Mouse (Mus musculus) left cerebral cortex, postnatal 25 days (tissue): ENCODE data around the gene Slc44a2. TPM values are rescaled to one million over a fixed set of nuclear protein-coding genes. Genes with fewer than 3 reads are reported as not detected.

ENCODE experiments used
- DNase-seq, 2 experiments: peaks; one replicate each; pipeline ENCODE4 v3.0.0; 2022; ENCODE audit warnings: low spot score in 2 of 2, mixed read lengths in 1 of 2
- intact Hi-C: fragments of 180-260 bp; cut with DNase I; formaldehyde crosslinking; loops from one replicate; pipeline ENCODE4 v1.15.1; 2025
- total RNA-seq, 2 experiments: library from RNA; stranded (reverse); gene quantifications; 2 replicates each; pipeline ENCODE4 v1.2.3; 2021

Slc44a2 gene
- 10 to 100 TPM; 43.9 to 51.4 TPM for total RNA-seq

DNA sequence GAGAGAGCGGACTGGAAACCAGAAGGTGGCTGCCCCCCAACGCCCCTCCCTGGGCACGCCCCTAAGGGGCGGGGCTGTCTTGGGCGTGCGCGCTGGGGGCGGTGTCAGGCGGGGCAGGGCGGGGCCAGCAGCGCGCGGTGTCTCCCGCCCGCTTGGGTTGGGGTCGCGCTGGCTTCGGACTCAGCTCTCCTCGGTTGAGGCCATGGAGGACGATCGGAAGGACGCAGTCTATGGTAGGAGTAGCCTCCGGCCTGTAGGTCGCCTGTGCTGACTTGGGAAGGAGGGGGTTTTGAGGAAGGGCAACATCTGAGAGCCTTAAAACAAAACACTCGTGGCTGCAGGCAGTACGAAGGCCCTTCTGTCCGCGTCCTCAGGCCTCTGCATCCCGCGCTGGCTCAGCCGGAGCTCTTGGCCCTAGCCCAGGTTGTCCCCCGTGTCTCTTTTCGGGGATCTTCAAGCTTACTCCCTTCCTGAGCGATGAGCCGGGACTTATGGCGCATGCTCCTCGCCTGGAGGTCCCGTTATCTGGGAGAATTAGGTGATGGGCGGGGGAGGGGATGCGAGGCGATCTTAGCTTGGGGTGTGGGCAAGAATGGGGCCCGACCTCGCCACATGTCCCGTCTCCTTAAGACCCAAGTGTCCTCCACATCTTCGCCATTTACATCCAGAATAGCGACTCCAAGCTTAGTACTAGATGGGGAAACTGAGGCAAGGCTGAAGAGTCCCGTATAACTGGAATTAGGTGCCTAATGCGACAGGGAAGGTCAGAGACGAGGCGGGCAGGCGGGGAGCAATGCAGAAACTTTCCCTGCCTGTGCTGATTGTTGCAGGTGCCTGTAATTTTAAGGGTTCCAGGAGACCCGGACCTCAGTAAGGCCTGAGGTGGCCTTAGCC is at the start of gene Slc44a2:
Slc44a2 (plus strand) TSS at position 80 of the 894 bp plus-strand sequence.
- intact Hi-C loops, result no loop called here
- peak; percentile 74 to 80 for DNase-seq

DNA sequence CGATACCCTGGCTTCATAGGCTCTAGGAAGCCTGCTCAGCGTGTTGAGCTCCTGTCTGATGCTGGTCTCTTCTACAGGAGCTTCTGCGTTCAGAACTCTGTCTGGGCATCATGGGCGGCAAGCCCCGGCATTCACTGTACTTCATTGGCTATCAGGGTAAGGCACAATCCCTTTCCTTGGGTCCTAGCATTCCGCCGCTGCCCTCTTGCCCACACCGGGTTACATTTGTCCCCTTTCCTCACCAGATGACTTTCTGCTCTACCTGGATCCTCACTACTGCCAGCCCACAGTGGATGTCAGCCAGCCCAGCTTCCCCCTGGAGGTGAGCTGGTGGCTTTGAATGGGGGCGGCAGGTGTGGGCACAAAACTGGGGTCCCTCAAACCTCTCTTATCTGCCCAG is 48.1 kb upstream of the Slc44a2 start:
- intact Hi-C loops, result no loop called here
- DNase-seq, result no peak

- no peak for DNase-seq
- intact Hi-C loops, result no loop called here
These were observed 47.4 kb upstream of the Slc44a2 start for GRCm38 (mm10) chr9:21273094-21273493.

DNA sequence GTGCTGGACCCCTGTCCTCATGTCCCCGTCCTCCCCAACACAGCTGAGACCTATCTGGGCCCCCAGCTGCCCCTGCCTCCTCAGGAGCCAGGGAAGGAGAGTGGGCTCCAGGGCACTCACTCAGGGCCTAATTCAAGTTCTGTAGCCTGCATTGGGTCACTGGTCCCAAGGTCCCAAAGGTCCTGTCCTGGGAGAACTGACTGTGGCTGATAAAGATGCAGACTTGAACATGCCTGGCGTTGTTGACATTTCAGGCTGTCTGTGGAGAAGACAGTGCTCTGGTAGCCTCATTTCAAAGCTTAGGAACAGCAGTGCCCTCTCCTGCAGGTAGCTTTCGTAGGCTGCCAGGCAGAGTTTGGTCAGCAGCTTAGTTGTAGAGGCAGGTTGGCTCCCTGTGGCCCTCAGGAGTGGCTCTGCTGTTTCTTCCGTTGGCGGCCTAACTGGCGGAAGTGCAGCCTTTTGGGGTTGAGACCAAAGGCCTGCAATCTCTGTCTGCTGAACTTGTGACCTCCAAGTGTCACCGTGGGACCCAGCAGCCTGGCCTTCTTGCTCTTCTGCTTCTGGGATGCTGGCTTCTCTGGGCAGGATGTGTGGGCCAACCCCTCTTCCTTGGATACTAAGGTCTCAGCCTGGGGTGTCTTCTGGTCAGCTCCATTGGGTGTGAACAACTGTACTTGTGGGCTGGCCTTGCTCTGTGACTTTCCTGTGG is 46.8 kb upstream of the Slc44a2 start:
- intact Hi-C loops, result no loop called here
- no peak for DNase-seq

DNA sequence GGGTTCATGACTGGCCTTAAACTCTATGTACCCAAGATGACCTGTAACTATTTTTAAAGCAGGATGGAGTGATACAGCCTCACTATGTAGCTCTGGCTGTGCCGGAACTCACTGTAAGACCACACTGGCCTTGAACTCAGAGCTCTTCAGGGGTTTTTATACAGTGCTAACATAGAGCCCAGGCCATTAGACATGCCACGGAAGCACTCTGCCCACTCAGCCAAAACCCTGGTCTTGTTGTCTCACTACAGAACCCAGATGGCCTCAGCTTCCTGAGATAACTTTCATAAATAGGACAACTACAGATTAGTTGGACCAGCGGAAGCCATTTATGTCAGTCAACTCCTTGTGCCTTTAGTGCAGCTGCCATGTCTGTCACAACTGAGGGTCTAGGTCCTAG is 46.2 kb upstream of the Slc44a2 start:
- no peak for DNase-seq
- intact Hi-C loops, result no loop called here

GRCm38 (mm10) chr9:21275013-21275710 is 45.3 kb upstream of the Slc44a2 start:
- intact Hi-C loops, result no loop called here

GRCm38 (mm10) chr9:21275727-21276126 is 44.8 kb upstream of the Slc44a2 start:
- intact Hi-C loops, result no loop called here
- no peak for DNase-seq

More at GRCm38 (mm10) chr9:21275013-21275710, 45.3 kb upstream of the Slc44a2 start:
- no peak for DNase-seq

GRCm38 (mm10) chr9:21276307-21276706 is 44.2 kb upstream of the Slc44a2 start:
- intact Hi-C loops, result no loop called here

DNA sequence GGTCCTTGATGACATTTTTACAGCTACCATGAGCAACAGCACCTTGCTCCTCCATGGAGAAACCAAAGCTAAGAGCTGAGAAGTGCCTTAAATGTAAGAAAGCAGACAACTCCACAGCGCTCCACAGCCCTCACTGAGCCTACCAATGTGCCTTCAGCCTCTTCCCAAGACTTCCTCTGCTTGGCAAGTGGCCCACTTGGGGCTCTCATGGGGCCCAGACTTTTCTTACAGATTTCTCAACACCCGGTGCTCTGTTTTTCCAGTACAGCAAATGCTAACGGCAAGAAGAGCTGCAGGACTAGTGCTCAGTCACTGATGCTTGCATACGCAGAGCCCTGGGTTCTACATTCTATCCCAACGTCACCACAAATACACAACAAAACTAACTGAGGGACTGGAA is 42.7 kb upstream of the Slc44a2 start:
- no peak for DNase-seq
- intact Hi-C loops, result no loop called here

More at GRCm38 (mm10) chr9:21276307-21276706, 44.2 kb upstream of the Slc44a2 start:
- DNase-seq, result no peak

- DNase-seq, result no peak
- intact Hi-C loops, result no loop called here
These were observed 36.9 kb upstream of the Slc44a2 start for GRCm38 (mm10) chr9:21283591-21283990.

- intact Hi-C loops, result no loop called here
- no peak for DNase-seq
These were observed 36.5 kb upstream of the Slc44a2 start for GRCm38 (mm10) chr9:21283994-21284393.

- no peak for DNase-seq
- intact Hi-C loops, result loop anchor here (2.0 kb wide), 1 partner anchor 22 kb away; the partner anchor contains the start of gene Atg4d
These were observed 33.7 kb upstream of the Slc44a2 start for GRCm38 (mm10) chr9:21286753-21287152.

DNA sequence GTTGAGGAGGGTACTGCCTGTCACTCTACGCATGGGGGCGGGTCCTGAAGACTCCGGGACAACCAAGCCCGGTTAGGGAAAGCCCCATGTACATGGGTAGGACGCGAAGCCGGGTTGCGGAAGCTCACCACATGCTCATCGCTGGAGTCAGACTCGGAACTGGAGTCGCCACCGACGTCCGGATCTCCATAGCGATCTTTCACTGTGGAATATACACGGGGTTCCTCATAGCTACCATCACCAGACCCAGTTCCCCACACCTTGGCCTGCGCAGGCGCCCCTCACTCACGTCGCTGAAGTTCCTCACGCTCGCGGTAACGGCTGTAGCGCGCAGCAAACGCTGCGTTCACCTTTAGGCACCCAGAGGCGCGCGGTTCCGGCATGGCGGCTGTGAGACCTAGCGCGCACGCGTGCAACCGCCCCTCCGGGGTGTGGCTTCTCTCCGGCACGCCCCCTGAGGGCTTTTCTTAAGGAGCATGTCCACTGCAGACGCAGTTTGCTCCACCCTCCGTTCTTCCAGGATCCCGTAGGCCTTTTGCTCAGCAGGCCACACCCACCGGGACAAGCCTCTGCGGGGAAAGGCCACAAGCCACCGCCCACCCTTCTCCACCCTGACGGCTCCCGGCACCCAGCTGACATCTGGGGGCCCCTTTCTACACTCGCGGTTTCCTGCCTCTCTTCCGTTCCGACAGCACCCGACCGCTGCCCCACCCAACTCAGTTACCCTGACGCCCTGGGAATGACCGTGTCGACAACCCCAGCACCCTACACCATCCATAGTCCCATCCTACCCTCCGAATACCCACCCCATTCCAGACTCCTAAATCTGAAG is 32.7 kb upstream of the Slc44a2 start, which contains the start of gene Kri1:
Kri1 (minus strand) TSS at position 399 of the 832 bp plus-strand sequence.
- intact Hi-C loops, result loop anchor here (2.0 kb wide), 1 partner anchor 23 kb away; the partner anchor contains the start of gene Atg4d

DNA sequence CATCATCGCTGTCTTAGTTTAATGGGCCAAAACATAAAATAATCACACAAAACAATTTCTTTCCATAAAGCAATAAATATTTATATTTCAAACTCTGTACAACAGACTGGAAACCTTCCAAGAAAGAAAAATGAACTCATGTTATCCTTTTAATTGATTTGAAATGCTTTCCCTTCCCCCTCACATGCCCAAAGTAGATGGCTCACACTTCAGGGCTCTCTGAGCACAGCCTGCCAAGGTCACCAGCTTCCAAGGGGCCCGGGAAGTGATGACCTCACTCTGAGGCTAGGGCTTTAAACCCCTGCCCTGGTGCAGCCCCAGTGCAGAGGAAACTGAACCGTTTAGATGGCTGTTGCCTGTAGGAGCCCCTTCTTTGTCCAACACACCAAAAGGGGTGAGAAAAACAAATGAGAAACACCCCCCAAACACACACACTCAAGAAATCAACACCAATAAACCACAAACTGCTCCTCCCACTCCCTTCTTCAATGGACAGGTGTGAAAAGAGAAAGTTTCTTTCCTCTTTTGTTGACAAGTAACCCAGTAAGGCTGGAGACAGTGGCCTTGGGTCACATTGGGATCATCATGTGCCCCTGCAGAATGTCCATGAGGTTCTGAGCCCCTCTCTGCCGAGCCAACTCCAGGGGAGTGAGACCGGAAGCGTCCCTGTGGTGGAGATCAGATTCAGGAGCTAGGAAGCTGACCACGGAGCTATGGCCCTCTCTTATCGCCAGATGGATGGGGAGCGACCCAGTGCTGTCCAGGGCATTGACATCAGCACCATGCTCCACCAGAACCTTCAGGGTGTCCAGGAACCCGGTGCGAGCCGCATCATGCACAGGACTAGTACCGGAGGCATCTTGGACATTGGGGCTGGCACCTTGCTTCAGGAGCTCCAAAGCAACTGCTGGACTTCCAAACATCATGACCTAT is 31.8 kb upstream of the Slc44a2 start:
- DNase-seq, result no peak
- intact Hi-C loops, result no loop called here

More for the DNA sequence above, 32.7 kb upstream of the Slc44a2 start, which contains the start of gene Kri1:
- DNase-seq, result peak; percentile 97 to 98

GRCm38 (mm10) chr9:21289337-21289671 is 31.2 kb upstream of the Slc44a2 start:
- intact Hi-C loops, result no loop called here
- DNase-seq, result no peak

DNA sequence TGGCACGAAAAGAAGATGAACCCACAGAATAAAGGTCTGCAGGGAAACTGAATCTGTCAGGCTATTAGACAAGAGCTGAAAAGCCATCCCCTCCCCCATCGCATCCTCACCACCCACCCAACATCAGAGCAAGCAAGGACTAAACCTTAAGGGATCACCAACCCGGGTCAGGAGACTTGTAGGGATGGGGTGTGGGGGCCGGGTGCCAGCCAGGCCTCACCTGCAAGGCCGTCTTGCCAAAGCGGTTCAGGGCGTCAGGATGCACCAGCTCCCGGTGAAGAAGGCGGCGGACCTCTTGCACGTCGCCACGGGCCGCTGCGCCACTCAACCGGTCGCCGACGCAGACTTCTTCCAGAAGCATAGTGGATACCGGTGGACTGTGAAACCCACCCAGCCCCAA is 29.9 kb upstream of the Slc44a2 start:
- DNase-seq, result no peak
- intact Hi-C loops, result loop anchor here (2.0 kb wide), 1 partner anchor 52 kb away; the partner anchor contains the start of gene Keap1

DNA sequence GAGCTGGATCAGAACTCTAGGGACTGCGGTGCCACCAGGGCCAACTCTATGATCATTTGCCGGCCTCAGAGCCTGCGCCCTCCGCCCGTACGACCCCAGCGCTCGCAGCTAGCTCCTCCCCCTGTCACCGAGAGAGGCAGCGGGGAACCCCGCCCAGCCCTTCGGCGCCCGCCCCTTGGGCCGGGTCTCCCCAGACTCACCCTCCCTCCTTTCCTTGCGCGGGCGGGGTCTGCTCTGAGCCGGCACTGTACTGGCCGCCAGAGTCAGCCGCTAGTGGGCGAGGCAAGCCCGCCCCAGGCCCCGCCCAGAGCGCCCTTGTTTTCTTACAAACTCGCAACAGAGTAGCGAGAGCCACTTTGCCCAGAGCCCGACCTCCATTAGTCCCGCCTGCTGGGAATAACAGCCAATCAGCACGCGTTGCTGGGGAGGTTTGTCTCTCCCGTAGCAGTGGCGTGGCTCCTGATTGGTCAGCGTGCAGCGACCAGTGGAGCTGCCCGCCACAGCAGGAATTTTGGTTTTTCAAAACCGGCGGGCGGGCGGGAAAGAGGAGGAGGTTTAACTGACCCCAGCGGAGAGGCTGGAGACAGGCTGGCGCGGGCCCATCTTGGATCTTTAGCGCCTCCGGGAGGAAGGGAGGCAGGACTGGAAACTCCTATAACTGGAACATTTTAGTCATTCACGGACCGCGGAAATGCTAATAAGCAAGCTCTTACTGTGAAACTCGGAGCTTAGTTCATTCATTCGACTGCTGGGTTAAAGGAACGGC is 29.3 kb upstream of the Slc44a2 start, which contains the start of gene Cdkn2d:
Cdkn2d (minus strand) TSS at position 386 of the 766 bp plus-strand sequence.
- intact Hi-C loops, result loop anchor here (2.0 kb wide), 1 partner anchor 52 kb away; the partner anchor contains the start of gene Keap1
- DNase-seq, result peak; percentile 99 to 100
